Mouse (Mus musculus): Measurements from ENCODE around the gene Eif2b4. TPM values are rescaled to one million over a fixed set of nuclear protein-coding genes. Genes with fewer than 3 reads are reported as not detected.

Eif2b4 gene
- 88.5 and 91.6 TPM in 2 replicates for polyA plus RNA-seq (2015; fragmentation: Nextera tagmentation; extraction: Ambion mirVana)

DNA sequence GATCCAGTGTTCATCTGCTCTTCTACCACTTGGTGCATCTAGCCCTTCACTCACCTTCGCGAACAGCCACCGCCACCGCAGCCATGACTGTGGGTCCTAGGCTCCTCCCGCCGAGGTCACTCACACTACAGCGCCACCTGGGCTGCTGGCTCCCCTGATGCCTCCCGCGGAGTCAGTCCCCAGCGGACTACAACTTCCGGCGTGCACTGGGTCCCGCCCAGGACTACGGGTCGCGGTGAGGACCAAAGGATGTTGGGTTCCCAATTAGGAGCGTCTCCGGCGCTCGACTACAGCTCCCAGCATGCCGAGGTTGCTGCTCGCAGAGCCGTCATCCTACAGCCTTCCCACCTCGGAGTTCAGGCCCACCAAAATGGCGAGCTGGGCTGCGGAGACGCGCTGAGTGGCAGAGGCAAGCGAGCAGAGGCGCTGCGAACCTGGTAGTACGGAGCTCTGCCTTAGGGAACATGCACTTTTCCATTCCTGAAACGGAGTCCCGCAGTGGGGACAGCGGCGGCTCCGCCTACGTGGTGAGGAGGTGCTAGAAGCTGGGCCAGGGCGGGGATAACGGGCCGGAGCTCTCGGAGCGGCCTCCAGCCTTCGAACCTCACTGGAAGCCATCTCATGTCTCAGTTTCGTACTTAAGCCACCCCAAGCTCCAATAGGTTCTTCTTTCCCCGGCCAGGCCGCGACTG is at the start of gene Eif2b4, which contains the start of gene Snx17:
Eif2b4 (minus strand) TSS at position 492 of the 692 bp plus-strand sequence.
Snx17 (plus strand) TSS at position 289 of the 692 bp plus-strand sequence.
- Histone ChIP-seq H3K27ac (ENCODE audit: low read depth, low read length) (peak within 1 kb of the TSS; percentile 88), H3K4me2 (ENCODE audit: low read length) (peak within 1 kb of the TSS; percentile 79), H3K9me3 (ENCODE audit: control insufficient read depth, low read length) (no peaks in the 10 kb centered on the region), H3K27me3 (replicated peaks; ENCODE audit: control insufficient read depth, insufficient read depth, low read length) (no peaks in the 10 kb centered on the region), H3K4me3 (ENCODE audit: low read length) (peak within 1 kb of the TSS; percentile 86), H3K36me3 (ENCODE audit: control insufficient read depth, insufficient read depth, low read length) (peaks cover 48% of the 10 kb centered on the region), H3K4me1 (ENCODE audit: control insufficient read depth, insufficient read depth, low read depth, low read length) (peaks cover 20% of the 10 kb centered on the region), H3K9ac (ENCODE audit: low read depth, low read length) (peak within 1 kb of the TSS; percentile 90)
- ATAC-seq, result peak; percentile 97
- under 1% methylated on average over 48 of the region's 48 CpGs for WGBS

DNA sequence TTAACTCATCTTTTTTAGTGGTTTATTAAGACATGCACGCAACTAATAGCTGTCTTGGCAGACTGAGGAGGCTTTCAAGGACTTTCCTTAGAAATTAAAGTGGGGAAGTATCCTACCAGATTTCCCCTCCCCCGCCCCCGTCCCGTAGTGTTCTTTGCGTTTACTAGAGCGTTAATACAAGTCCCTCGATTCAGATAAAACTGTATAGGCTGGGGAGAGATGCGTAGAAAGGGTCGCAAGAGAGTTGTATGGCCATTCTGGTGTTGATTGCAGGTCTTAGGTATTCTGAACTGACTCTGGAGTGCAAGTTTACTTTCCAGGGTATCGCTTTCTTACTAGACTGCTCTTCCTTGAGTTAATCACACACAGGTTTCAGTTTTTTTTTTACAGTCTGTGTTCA is 49.0 kb upstream of the Eif2b4 start:
- 22% methylated on average over 10 of the region's 10 CpGs for WGBS
- H3K27ac ChIP-seq (ENCODE audit: low read depth, low read length), result no peak overlapping the region; the same call in 1 of the 2 replicates
- peaks cover 7% of the 10 kb centered on the region for H3K4me1 ChIP-seq (ENCODE audit: control insufficient read depth, insufficient read depth, low read depth, low read length)
- H3K4me2 ChIP-seq (ENCODE audit: low read length), result peak overlapping the region; percentile 81
- ATAC-seq, result no peak
- H3K4me3 ChIP-seq (ENCODE audit: low read length), result peak overlapping the region; percentile 97
- no peak overlapping the region for H3K9ac ChIP-seq (ENCODE audit: low read depth, low read length)
- H3K27me3 ChIP-seq (replicated peaks; ENCODE audit: control insufficient read depth, insufficient read depth, low read length), result no peaks in the 10 kb centered on the region
- no peaks in the 10 kb centered on the region for H3K9me3 ChIP-seq (ENCODE audit: control insufficient read depth, low read length)
- H3K36me3 ChIP-seq (ENCODE audit: control insufficient read depth, insufficient read depth, low read length), result peaks cover 23% of the 10 kb centered on the region

DNA sequence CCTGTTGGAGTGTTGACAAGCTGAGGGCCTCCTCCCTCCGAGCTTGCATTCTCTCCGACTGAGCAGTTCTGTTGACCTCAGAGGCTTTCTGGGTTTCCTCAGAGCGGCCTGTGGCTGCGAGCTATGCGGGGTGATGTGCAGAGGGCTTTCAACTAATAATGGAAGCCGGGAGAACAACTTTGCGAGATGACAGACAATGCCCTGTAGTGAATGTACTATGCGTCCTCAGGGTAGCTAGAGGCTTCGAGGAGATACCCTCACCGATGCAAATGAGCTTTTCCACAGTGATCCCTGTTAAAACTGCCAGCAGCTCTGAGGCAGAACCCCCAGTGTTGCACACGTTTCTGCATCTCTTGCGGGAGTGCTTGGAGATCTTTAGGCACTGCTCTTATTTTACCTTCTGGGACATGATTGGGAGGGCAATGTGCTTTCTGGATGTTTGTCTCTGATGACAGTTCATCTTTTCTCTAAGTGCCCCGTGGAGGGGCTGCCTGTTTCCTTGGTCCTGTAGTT is 48.3 kb upstream of the Eif2b4 start:
- peaks cover 7% of the 10 kb centered on the region for H3K4me1 ChIP-seq (ENCODE audit: control insufficient read depth, insufficient read depth, low read depth, low read length)
- H3K27ac ChIP-seq (ENCODE audit: low read depth, low read length), result peak overlapping the region; percentile 98
- H3K4me2 ChIP-seq (ENCODE audit: low read length), result peak overlapping the region; percentile 81
- ATAC-seq, result no peak
- WGBS, result 0% methylated on average over 13 of the region's 13 CpGs
- peak overlapping the region; percentile 97 for H3K4me3 ChIP-seq (ENCODE audit: low read length)
- peaks cover 17% of the 10 kb centered on the region for H3K36me3 ChIP-seq (ENCODE audit: control insufficient read depth, insufficient read depth, low read length)
- no peaks in the 10 kb centered on the region for H3K27me3 ChIP-seq (replicated peaks; ENCODE audit: control insufficient read depth, insufficient read depth, low read length)
- no peaks in the 10 kb centered on the region; the same call in 1 of the 2 replicates for H3K9me3 ChIP-seq (ENCODE audit: control insufficient read depth, low read length)
- H3K9ac ChIP-seq (ENCODE audit: low read depth, low read length), result peak overlapping the region; percentile 99

DNA sequence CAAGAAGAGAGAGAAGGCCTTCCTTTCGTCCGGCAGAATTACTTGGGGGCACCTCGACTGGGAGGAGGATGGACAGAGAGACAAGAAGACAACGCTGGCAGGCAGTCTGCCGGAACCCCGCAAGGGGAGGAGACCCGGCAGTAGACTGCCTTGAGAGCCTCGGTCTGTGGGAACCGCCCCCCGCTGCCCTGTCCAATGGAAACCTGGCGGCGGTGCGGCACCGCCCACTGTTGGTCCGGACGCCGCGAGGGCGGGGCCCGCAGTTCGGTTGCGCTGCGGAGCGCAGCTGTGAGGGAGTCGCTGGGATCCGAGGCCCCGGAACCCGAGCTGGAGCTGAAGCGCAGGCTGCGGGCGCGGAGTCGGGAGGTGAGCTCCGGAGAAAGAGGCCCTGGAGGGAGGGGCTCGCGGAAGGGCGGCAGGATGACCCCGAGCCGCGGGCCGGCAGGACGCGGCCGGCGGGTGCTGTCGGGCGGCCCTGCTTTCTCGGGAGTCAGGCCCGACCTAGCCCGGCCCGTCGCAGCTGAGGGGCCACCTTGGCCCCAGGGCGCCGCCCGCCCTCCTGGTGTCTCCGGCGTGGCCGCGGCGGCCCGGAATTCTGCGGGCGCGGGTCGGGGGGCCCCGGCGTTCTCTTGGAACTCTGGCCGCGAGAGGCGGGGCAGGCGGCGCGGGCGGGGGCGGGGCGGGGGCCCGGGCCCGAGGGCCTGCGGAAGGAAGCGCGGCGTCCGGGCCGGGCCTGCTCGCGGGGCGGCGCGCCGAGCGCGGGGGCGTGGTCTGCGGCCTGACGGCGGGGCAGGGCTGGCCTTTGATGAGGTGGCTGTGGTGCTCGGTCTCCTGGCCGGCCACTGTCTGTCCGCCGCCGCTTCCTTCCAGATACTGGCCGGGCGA is 47.6 kb upstream of the Eif2b4 start, which contains the start of the genes Nrbp1 and Gm9970:
Nrbp1 (plus strand) TSS at position 228 of the 885 bp plus-strand sequence.
Gm9970 (minus strand) TSS at position 596 of the 885 bp plus-strand sequence.
- Histone ChIP-seq H3K27me3 (replicated peaks; ENCODE audit: control insufficient read depth, insufficient read depth, low read length) (no peaks in the 10 kb centered on the region), H3K4me2 (ENCODE audit: low read length) (peak within 1 kb of the TSS; percentile 81), H3K36me3 (ENCODE audit: control insufficient read depth, insufficient read depth, low read length) (peaks cover 15% of the 10 kb centered on the region), H3K9ac (ENCODE audit: low read depth, low read length) (peak within 1 kb of the TSS; percentile 99), H3K4me1 (ENCODE audit: control insufficient read depth, insufficient read depth, low read depth, low read length) (peaks cover 7% of the 10 kb centered on the region), H3K9me3 (ENCODE audit: control insufficient read depth, low read length) (peaks cover 4% of the 10 kb centered on the region), H3K4me3 (ENCODE audit: low read length) (peak within 1 kb of the TSS; percentile 97), H3K27ac (ENCODE audit: low read depth, low read length) (peak within 1 kb of the TSS; percentile 98)
- under 1% methylated on average over 69 of the region's 103 CpGs for WGBS
- peak; percentile 99 for ATAC-seq

DNA sequence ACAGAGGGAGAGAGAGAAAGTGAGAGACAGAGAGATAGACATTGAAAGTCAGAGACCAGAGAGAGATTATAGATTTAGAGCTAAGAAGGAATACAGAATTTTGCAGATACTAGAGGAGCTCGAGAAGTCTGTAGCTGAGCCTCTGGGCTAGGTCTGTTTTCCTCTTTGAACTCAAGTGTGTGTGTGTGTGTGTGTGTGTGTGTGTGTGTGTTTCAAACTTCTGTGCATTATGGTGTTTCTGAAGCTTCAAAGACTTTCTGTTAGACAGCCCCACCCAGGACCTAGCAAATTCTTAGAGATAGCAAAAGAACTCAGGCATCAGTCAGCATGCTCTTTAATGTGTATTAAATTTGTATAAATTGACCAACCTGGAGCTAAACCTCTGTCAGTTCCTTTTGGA is 33.4 kb upstream of the Eif2b4 start:
- no peak overlapping the region for H3K4me3 ChIP-seq (ENCODE audit: low read length)
- H3K27ac ChIP-seq (ENCODE audit: low read depth, low read length), result no peak overlapping the region
- H3K4me1 ChIP-seq (ENCODE audit: control insufficient read depth, insufficient read depth, low read depth, low read length), result no peaks in the 10 kb centered on the region
- H3K9ac ChIP-seq (ENCODE audit: low read depth, low read length), result no peak overlapping the region
- H3K9me3 ChIP-seq (ENCODE audit: control insufficient read depth, low read length), result no peaks in the 10 kb centered on the region
- H3K36me3 ChIP-seq (ENCODE audit: control insufficient read depth, insufficient read depth, low read length), result no peaks in the 10 kb centered on the region
- H3K4me2 ChIP-seq (ENCODE audit: low read length), result no peak overlapping the region
- H3K27me3 ChIP-seq (replicated peaks; ENCODE audit: control insufficient read depth, insufficient read depth, low read length), result no peaks in the 10 kb centered on the region; the same call in 1 of the 2 replicates
- ATAC-seq, result no peak
- WGBS, result 65% methylated on average over 1 of the region's 1 CpGs

DNA sequence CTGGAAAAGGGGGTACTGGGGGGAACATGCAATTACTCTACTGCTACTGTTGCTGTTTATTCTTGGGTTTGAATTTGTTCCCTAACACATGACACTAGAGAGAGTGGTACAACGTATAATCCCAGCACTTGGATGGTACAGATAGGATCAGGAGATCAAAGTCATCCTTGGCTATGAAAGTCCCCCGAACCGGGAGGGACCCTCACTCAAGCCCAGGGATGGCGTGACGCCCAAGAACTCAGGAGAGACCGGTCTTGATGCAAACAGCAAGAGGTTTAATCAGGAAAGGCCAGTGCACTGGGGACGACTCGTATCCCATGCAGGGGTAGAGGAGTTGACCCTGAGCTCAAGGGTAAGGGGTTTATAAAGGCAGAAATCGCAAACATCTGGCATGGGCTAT is 29.5 kb upstream of the Eif2b4 start:
- WGBS, result 97% methylated on average over 9 of the region's 9 CpGs
- Histone ChIP-seq H3K27ac (ENCODE audit: low read depth, low read length) (no peak overlapping the region), H3K4me1 (ENCODE audit: control insufficient read depth, insufficient read depth, low read depth, low read length) (peaks cover 7% of the 10 kb centered on the region), H3K36me3 (ENCODE audit: control insufficient read depth, insufficient read depth, low read length) (no peaks in the 10 kb centered on the region), H3K4me2 (ENCODE audit: low read length) (no peak overlapping the region), H3K4me3 (ENCODE audit: low read length) (no peak overlapping the region), H3K27me3 (replicated peaks; ENCODE audit: control insufficient read depth, insufficient read depth, low read length) (no peaks in the 10 kb centered on the region; the same call in 1 of the 2 replicates), H3K9me3 (ENCODE audit: control insufficient read depth, low read length) (no peaks in the 10 kb centered on the region), H3K9ac (ENCODE audit: low read depth, low read length) (no peak overlapping the region)
- no peak for ATAC-seq

DNA sequence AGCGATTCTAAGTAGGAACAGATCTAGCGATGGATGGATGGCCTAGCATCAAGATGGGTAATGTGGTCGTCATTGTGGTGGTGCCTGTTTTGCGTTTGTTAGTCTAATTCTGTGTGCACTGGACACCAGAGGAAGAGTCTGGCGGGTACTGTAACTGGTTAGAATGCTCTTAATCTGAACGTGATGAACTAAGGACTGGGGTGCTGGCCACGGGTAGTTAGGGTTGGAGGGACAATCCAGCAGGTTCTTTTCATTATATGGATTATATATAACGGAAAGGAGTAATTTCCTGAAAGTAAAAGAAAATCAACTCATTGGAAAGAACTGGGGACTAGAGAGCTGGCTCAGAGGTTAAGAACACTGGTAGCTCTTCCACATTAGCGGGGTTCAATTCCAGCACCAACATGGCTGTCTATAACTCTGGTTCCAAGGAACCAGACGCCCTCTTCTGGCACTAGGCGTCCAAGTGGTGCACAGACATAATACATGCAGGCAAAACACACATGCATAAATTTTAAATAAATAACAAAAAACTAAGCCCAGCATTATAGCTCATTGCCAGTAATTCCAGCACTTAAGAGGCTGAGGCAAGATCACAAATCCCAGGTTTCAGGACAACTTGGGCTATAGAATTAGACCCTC is 28.2 kb upstream of the Eif2b4 start:
- H3K27me3 ChIP-seq (replicated peaks; ENCODE audit: control insufficient read depth, insufficient read depth, low read length), result no peaks in the 10 kb centered on the region; the same call in 1 of the 2 replicates
- peak; percentile 57 for ATAC-seq
- WGBS, result 9% methylated on average over 11 of the region's 11 CpGs

DNA sequence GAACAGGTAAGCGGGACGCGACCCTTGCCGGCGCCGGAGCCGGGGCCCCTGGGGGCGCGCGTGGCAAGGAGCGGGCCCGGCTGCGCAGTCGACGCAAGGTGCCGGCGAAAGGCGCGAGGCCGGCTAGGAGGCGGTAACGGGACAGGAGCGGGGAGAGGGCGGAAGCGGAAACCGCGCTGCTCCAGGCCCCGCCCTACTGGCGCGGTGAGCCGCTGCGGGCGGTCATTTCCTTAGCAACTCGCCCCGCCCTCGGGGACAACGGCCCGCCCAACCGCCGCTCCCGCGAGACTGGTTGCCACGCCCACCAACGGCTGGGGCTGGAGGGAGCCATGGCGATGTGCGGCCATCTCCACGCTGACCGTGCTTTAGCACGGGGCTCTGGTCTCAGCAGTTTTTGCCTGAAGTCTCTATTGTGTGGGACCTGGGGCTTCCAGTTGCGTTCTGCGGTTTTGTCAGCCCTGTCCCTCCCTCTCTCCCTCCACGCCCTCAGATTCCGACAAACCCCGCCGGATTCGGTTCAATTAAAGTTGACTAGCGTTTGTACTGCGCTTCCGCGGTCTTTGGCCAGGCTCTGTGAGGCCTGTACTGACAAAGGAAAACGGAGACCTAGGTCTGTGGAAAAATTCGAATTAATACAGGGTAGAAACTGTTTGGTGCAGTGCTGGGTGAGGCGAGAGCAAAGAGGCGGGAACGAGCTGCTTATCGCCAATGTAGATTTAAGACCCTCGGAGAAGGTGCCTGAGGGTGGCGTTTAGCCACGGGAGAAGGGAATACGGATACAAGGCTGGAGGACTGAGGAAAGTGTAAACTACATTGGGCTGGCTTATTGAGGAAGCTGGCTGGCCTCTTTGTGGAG is 27.4 kb upstream of the Eif2b4 start, which contains the start of gene Ppm1g:
Ppm1g (minus strand) TSS at position 240 of the 856 bp plus-strand sequence.
- Histone ChIP-seq H3K9me3 (ENCODE audit: control insufficient read depth, low read length) (no peaks in the 10 kb centered on the region), H3K36me3 (ENCODE audit: control insufficient read depth, insufficient read depth, low read length) (no peaks in the 10 kb centered on the region), H3K4me2 (ENCODE audit: low read length) (peak within 1 kb of the TSS; percentile 82), H3K27ac (ENCODE audit: low read depth, low read length) (peak within 1 kb of the TSS; percentile 92), H3K27me3 (replicated peaks; ENCODE audit: control insufficient read depth, insufficient read depth, low read length) (no peaks in the 10 kb centered on the region; the same call in 1 of the 2 replicates), H3K9ac (ENCODE audit: low read depth, low read length) (peak within 1 kb of the TSS; percentile 93), H3K4me1 (ENCODE audit: control insufficient read depth, insufficient read depth, low read depth, low read length) (peaks cover 7% of the 10 kb centered on the region), H3K4me3 (ENCODE audit: low read length) (peak within 1 kb of the TSS; percentile 100)
- peak; percentile 94 for ATAC-seq
- under 1% methylated on average over 44 of the region's 70 CpGs for WGBS

More for the DNA sequence above, 28.2 kb upstream of the Eif2b4 start:
- Histone ChIP-seq H3K4me3 (ENCODE audit: low read length) (peak overlapping the region; percentile 100), H3K4me1 (ENCODE audit: control insufficient read depth, insufficient read depth, low read depth, low read length) (peaks cover 7% of the 10 kb centered on the region), H3K27ac (ENCODE audit: low read depth, low read length) (peak overlapping the region; percentile 92), H3K4me2 (ENCODE audit: low read length) (peak overlapping the region; percentile 82), H3K36me3 (ENCODE audit: control insufficient read depth, insufficient read depth, low read length) (no peaks in the 10 kb centered on the region), H3K9me3 (ENCODE audit: control insufficient read depth, low read length) (no peaks in the 10 kb centered on the region), H3K9ac (ENCODE audit: low read depth, low read length) (peak overlapping the region; percentile 93)

Measured in hindbrain, embryonic 16.5 days (tissue).